Mouse (Mus musculus) ovary, postnatal 14 days (tissue): ENCODE measurements at regions not wholly inside any gene's neighbourhood (a gene's known extent, or its start where the extent isn't known, plus 50 kb on each side); places are given as distances from the start of the nearest gene placed in this dataset.

ENCODE experiments used
- DNase-seq: peaks from one replicate; pipeline ENCODE4 v3.0.0; 2022; ENCODE audit warnings: low spot score

DNA sequence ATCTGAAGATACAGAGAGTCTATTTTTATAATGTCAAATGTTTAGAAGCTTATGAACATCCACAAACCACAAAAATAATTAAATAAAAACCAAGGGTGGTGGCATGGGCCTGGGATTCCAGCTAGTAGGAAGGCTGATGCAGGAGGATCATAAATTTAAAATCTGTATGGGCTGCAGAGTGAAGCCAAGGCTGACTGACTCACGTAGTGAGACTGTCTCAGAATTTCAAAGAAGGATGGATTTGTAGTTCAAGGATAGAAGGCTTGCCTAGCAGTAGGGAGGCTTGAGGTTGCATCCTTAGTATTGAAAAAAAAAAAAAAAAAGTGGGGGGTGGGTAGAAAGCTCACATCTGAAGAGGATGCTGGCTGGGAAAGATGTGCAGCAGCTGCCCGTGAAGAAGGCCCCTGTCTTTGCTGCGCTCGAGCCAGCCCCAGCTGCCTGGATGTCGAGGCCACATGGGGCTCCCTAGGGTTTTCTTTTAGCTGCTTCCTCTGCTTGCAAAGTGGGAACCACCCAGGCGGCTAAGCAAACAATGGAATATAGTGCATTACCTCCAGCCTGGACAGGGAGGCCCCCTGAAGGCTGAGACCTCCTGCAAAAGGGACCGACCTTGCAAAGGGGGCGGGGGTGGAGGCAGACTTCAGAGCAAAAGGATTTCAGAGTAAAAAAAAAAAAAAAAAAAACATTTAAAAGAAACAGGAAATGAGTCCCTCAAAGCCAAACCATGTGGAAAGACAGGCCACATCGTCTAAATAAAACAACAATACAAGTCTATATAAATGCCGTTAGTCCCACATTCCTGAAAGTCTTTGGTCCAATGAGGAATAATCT lies 101.3 kb downstream of the Tmco5 start:
- DNase-seq, result peak; percentile 25

DNA sequence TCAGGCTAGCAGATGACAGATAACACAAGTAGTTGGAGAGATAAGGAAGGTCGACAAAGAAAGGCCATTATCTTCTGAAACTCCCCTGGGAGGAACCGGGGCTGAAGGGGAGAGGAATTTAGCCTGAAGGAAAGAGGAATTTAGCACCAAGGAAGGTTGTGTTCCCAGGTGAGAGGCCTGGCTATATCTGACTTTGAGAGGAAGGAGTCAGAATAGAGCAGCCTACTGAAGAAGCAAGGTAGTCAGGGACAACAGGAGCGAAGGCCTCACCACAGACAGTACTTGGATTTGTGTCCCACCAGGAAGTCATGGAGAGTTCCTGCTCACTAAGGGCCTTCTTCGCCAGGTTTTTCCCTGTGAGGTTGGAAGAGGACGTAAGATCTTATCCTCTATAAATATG lies 102.2 kb downstream of the Tmco5 start:
- no peak for DNase-seq

DNA sequence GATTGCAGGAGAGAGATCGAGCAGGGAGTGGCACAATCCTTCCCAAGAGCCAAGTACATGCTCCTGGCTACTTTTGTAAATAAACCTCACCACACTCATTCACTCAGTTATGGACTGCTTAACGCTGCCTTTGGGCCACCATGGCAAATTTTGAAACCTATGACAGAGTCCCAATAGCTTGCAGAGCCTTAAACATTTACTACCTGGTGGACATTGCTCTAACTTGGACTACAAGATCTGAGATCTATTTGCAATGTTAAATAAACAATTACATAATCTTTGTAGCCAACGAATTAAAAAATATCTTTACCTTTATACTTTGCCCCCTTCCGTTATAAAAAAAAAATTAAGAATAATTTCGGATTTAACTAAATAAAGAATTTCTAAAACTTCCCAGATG lies 104.9 kb downstream of the Tmco5 start:
- DNase-seq, result no peak

DNA sequence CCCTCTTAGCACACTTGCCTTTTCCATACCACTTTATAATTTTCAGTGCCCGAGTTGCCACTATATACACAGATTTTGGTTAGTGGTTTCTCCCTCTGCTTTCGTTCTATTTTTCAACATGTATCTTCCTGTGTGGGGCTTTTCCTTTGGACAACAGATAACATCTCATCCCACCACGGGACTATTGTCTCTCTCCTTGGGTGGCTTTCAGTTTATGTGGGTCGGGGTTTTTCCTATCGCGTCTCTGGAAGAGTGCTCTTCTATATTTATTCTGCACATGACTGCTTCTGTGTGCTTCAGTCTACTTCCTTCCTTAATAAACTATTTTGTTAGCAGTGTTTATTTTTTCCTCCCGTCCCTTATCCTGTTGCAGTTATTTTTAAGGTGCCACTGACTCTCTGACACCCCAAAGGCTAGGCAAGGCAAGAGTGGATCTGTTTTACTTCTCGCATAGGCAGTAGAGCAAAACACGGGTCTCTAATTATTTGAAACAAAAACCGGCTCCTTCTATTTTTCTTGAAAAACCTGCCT lies 105.4 kb downstream of the Tmco5 start:
- no peak for DNase-seq

DNA sequence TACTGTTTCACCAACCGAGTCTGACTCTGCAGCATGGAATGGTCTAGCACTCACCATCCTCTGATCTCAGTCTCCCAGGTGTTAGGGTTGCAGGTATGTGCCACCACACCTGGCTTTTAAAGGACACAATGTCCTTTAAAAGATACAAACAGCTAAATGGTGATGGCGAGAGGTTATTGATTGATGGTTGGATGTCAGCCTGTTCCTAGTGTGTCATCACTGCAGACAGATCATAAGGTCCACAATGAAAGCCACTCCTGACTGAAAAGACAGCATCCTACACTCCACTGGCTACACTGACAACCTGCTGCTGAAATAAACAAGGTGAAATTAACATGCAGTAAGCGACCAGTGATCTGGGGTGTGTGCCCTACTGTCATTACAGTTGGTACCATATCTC lies 106.1 kb downstream of the Tmco5 start:
- DNase-seq, result no peak

DNA sequence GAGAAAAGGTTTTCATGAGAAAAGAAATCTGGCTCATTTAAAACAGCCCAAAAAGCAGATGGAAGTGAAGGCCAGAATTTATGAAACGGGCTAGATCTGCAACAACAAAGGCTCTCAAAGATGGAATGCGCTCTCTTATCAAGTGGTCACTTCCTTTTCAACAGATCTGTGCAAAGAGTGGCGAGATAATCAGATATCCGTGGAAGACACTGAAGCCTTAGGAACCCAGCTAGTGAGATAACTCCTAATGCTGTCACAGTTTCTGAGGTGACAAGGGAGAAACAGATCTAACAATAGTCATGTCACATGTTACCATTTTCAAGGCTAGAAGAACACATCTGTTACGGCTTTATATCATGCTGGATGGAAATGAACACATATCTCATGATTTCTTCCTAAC lies 107.1 kb downstream of the Tmco5 start:
- no peak for DNase-seq

DNA sequence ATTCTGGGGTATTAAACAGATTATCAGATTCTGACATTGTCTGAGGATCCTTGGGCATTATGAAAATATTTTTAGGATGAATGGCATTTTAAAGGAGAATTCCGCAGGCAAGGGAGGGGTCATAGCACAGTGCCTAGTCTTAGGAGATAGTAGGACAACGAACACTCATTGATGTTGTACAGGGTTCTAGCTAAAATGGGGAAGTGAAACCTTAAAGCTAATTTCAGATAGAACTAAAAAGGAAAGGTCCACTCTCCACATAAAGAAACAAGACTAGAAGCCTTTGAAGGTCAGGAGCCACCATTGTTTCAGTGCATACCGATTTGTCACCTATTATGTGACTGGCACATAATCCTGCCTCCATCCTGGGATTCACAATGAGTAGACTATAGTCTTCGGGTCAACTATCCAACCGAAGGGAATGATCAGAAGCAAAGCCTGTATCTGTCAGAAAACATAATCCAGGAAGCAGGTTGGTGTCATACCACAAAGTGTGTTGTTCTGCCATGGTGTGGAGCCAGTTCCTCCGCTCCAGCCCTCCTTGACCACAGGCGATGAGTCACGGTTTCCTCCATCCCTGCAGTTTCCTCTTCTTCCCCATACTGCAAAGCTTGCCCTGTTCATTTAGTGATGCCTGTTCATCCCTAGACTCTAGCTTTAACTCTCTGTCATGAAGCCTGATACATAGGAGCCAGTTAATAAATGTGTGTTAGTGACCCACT lies 110.6 kb downstream of the Tmco5 start:
- no peak for DNase-seq

DNA sequence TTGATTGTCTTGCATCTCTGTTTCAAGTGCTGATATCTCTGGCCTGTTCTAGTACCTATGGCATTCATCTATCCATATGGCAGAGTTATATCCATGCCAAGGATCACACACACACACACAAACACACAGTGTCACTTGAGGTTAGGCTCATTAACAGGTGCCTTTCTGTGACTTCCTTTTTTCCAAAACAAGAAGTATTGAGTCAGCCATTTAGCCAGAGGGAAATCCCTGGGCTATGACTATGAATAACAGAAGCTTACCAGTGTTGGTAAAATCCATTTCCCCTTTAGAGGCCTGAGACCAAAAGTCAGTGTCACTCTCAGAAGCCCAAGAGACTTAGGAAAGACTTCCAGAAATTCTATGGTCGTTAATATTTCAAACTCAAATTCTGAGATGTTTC lies 111.6 kb downstream of the Tmco5 start:
- no peak for DNase-seq

DNA sequence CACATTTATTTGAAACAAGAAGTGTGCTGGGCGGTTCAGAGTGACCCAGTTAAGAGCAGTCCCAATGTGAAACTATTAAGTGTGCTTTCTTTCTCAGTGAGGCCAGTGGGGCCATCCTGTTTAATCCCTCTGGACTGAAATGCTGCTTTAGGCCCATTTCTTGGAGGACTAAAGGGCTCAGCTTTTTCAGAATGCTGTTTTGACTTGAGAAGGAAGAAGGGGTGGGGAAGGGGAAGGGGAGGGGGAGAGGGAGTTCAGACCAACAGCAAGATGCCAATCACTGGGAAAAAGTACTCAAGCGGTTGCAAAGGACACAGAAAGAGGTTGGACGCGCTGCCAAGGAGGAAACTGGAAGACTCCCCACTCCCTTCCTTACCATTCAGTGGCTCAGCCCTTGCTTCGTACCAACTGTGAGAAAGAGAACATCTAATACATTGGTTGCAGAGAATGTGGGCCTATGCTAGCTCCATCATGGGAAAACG lies 113.1 kb downstream of the Tmco5 start:
- DNase-seq, result no peak

DNA sequence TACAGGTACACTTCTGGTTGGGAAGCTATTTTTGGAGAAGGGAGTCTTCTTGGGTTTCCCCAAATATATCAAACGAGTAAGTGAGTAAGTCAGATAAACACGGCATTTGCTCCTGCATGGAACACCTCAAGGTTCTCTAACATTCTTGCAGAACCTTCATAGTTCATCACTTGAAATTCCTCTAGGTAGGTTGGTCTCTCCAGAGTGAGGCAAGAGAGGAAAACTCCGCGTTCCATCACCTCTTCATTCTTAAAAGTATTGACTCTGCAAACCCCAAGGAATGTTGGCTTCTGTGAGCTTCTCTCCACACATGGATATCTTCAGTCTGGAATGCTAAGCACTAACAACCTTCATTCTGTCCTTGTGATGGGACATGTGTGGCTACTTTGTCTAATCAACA lies 115.2 kb downstream of the Tmco5 start:
- DNase-seq, result no peak

DNA sequence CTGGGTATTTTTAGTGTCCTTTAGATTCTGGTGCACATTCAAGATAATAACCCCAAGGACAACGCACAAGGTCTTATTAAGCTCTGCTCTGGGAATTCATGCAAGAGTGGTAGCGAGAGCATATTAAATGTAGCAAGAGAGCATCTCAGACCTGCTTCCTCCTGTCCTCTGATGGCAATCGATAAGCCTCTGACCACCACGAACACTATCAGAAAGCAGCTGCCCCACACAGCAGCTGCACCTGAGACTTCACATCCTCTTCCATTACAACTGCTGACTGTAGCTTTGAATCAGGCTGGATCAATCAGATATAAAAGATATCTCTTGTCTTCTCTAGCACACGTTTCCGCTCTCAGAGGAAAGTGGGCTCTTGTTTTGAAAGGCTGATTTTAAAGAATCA lies 117.8 kb downstream of the Tmco5 start:
- no peak for DNase-seq

DNA sequence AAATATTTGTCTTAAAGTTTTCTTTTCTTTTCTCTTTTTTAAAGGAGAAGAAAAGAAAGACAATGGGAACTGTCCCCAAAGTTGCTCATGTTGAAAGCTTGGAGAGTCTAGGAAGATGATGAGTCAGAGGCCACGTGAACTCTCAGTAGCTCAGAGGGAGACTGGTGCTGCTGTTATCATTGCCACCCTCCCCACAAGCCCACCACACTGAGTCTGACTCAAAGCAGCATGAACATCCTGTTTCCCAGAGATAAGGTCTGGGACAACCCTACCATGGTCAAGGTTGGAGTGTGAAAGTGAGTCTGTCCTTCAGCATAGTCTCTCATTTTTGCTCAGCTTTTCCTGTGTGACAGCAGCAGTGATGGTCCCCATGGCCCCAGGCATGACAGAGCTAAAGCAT lies 120.3 kb downstream of the Tmco5 start:
- no peak for DNase-seq

DNA sequence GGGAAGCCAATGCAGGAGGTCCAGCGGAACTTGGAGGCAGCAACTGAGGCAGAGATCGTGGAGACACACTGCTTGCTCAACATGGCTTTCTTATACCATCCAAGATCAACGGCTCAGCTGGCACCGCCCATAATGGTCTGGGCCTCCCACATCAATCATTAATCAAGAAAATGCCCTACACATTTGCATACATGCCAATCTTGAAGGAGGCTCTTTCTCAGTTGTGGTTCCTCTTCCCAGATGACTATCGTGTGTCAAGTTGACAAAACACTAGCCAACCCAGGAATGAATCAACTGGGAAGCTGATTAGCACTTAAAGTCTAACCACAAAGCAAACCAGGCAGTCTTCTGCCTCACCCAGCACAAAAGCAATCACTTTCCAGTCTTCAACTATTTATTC lies 121.1 kb downstream of the Tmco5 start:
- no peak for DNase-seq

DNA sequence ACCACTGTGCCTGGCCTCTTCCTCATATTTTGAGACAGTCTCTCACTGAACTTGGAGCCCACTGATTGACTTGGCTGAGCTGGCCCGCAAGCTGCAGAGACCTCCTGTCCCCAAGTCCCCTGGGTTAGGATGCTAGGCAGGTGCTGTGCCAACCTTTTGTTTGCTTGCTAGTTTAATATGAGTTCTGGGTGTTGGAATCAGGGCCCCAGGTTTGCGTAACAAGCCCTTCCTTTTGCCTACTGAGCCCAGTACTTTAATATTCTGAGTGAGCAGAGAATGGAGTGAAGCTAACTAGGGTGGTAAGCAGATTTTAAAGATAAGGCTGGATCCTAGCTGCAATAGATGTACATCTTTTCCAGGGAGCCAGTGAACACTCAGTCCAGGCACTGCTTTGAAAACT lies 117.2 kb upstream of the Spred1 start:
- no peak for DNase-seq

DNA sequence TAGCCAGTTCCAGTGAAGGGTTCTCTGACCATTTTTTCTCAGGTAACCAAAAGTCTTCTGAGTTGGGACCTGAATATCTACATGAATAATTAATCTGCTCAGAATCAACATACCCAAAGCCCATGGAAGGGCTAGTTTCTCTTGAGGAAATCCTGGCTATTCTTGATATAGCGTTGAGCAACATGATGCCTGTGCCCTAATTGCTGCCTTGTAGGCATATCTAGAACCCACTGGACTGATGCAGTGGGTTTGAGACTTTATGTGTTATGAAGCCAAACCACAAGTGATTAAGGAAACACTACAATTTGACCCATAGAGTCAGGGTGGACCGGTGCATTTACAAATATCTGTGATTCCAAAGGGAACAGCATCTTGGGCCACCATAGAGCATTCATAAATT lies 114.3 kb upstream of the Spred1 start:
- no peak for DNase-seq

DNA sequence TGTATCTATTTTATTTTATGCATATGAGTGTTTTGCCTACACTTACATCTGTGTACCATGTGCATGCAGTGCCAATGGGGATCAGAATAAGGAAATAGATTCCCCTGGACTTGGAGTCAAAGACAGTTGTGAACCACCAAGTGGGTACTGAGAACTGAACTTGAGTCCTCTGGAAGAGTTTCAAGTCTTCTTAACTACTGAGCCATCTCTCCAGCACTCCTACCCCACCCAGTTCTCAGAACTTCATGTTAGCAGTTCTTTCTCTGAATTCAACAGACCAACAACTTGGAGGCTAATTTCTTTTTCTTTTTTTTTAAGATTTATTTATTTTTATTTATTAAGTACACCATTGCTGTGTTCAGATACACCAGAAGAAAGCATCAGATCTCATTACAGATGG lies 112.3 kb upstream of the Spred1 start:
- DNase-seq, result no peak

DNA sequence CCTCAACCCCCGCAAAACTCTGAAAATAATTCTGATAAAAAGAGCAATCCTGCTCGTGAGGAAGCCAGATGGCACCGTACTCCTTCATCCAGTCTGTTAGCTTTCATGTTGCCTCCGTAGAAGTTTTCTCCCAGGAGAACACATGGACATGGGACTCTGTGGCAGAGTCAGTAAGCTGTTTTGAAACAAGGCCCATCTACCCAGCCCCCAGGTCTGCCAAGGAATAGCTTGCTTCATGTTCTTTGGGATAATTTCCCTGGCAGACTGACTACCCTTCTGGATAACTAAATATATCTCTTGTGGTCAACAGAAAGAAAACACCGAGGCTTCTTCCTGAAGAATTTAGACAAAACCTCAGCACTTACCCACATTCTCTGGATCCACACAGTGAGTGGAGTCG lies 111.2 kb upstream of the Spred1 start:
- no peak for DNase-seq

DNA sequence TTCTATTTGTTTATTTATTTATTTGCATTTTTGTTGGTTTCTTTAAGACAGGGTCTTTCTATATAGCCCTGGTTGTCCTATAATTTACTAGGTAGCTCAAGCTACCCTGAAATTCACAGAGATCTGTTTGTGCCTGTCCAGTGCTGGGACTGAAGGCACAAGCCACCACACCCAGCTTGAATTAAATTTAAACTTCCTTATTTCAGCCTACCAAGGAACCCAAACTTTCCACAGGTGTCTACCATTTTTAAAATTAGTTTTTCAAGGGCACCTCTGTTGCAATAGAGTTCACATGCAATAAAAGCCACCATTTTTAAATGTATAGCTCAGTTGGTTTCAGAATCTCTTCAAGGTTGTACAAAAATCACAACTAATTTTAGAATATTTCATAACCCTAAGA lies 110.2 kb upstream of the Spred1 start:
- no peak for DNase-seq

DNA sequence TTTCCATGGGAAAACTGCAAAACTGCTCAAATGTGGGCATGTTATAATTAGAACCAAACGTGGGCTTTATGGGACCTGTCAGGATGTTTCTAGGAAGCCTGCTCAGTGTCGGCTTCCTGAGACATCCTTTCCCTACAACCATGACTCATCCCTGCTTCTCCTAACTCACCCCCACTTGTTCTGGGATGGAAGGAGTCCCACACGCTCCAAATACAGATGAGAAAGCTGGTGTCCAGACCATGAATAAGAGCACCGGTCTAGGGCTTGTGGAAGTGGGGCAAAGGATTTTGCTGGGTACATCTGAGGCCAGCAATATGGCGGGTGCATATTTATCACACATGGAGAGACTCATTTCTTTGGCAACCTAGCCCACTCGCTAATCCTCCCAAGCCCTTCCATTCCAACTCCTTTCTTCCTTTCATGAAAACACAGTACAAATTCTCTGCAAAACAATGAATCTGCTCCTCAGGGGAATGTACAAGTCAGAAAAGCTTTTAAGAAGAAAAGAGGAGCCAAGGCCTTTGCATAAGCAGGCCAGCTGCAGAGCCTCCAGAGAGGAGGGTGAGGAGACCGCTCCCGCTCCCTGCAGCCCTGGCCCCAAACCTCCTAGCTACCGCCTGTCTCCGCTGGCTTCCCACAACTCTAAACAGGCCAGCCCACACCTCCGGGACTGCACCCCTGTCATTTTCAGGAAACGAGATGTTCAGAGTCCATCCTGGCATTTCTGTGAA lies 103.1 kb upstream of the Spred1 start:
- no peak for DNase-seq

DNA sequence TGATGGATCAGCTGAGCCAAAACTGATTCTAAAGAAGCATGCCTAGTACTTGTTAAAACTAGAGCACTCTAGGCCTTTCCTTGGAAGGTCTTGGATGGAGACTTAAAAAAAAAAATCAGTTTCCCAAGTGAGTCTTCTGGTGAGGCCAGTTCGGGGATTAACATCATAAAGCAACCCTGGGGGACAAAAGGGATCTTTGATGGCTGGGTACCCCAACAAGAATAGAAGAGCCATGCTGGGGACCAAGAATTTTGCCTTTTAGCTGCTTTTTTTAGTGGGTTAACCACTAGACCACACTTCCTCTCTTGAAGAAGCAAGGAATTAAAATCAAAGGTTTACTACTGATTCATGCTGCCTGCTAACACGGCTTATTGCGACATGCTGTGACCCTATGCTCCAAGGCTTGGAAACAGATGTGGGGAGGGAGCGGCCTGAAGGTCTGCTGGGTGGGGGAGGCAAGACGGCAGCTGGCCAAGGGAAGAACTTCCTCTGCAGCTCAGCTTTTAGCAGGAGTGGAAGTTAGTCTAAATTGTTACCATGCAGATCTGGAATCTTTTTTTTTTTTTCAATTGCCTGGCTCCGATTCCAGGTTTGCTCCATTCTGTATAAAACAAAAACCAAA lies 102.1 kb upstream of the Spred1 start:
- peak; percentile 56 for DNase-seq

DNA sequence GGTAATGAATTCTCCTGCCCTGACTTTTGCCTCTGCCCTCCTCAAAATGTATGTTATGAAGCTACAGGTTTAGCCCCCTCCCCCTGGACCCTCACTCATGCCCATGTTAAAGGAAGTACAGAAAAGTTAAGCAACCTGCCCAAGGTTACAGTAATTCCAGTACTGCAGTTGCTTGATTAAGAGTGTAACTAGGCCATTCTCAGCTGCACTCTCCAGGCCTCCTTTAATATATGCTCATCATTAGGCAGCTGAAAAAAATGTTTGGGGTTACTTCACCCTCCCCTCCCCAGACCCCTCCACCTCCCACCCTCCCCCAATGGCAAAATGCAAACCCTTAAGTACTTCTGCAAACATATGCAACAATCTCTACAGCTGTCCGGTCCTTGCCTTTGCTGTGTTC lies 101.6 kb upstream of the Spred1 start:
- DNase-seq, result no peak

DNA sequence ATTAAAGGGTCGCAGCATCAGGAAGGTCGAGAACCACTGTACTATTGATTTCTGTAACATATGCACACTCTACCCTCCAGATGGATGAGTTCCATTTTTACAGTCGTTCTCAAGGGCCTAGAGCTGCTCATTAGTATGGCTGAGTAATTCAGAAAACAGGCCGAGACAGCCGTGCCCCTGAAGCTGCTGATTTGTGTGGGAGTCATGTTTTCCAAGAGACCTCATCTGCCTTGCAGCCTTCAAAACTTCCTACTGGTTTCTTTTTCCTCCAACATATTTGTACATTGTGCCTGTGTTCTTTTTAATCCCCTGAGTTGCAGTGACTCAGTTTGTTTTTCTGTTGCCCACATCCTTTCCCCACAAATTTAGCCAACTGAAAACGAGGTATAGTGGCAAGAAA lies 99.4 kb upstream of the Spred1 start:
- DNase-seq, result no peak
